Mouse (Mus musculus) heart, postnatal 0 days (tissue): ENCODE results near the gene Fgfr2. TPM values are rescaled to one million over a fixed set of nuclear protein-coding genes. Genes with fewer than 3 reads are reported as not detected.
A peak's percentile ranks its signal among the peaks of the same experiment; 100 is the strongest.

ENCODE experiments used
- ATAC-seq: fragments of 200-750 bp; cut with Nextera tagmentation; 2 replicates; pipeline ENCODE4 v1.8.0; 2017; ENCODE audit warnings: low read depth, moderate number of reproducible peaks, moderate library complexity; ENCODE audit not compliant: insufficient read depth
- DNase-seq: peaks from one replicate; pipeline ENCODE4 v3.0.0-alpha.2; 2016; ENCODE audit warnings: low spot score
- H3K27ac ChIP-seq: fragments of 300-500 bp; sonication (generic); 2 replicates; pipeline ENCODE4 v1.5.1; 2014; ENCODE audit warnings: low read depth, mild to moderate bottlenecking
- H3K27me3 ChIP-seq: fragments of 300-500 bp; sonication (generic); 2 replicates; pipeline ENCODE4 v1.6.1; 2014; ENCODE audit warnings: low read length, mixed read lengths; ENCODE audit not compliant: control insufficient read depth, insufficient read depth
- H3K36me3 ChIP-seq: fragments of 300-500 bp; sonication (generic); replicated peaks from 2 replicates; pipeline ENCODE4 v1.6.1; 2014; ENCODE audit warnings: low read length, mixed read lengths; ENCODE audit not compliant: control insufficient read depth, insufficient read depth
- H3K4me1 ChIP-seq: fragments of 300-500 bp; sonication (generic); 2 replicates; pipeline ENCODE4 v1.6.1; 2014; ENCODE audit warnings: antibody characterized with exemption; ENCODE audit not compliant: control insufficient read depth, insufficient read depth
- H3K4me2 ChIP-seq: fragments of 300-500 bp; sonication (generic); 2 replicates; pipeline ENCODE4 v1.6.1; 2014; ENCODE audit warnings: low read depth, mild to moderate bottlenecking, low read length, moderate library complexity
- H3K4me3 ChIP-seq: fragments of 300-500 bp; sonication (generic); 2 replicates; pipeline ENCODE4 v1.5.1; 2014; ENCODE audit warnings: low read depth, low read length
- H3K9ac ChIP-seq: fragments of 300-500 bp; sonication (generic); replicated peaks from 2 replicates; pipeline ENCODE4 v1.6.1; 2014; ENCODE audit warnings: low read depth, low read length, mixed read lengths
- H3K9me3 ChIP-seq: fragments of 300-500 bp; sonication (generic); replicated peaks from 2 replicates; pipeline ENCODE4 v1.6.1; 2016; ENCODE audit warnings: low read length; ENCODE audit not compliant: control insufficient read depth
- CTCF ChIP-seq: IDR thresholded peaks from 2 replicates; pipeline ENCODE4 v1.5.1; 2016; ENCODE audit warnings: antibody characterized with exemption, control low read depth, low read depth
- EP300 ChIP-seq: IDR thresholded peaks from 2 replicates; pipeline ENCODE4 v1.6.1; 2016; ENCODE audit warnings: antibody characterized with exemption, low read depth
- WGBS: fragments of 180-500 bp; shearing (Covaris S2); extraction: QIAGEN DNeasy Blood & Tissue Kit; methylation state at CpG from one replicate; pipeline ENCODE4 v1.1.7; 2014; 5-methylcytosine and 5-hydroxymethylcytosine counted together
- polyA plus RNA-seq: library from polyadenylated mRNA; unstranded; fragments of >200 nt; fragmentation: Nextera tagmentation; extraction: Ambion mirVana; gene quantifications from 2 replicates; pipeline ENCODE4 v1.2.1, GENCODE M21; 2015
- total RNA-seq: library from RNA; depleted of rRNA; stranded (reverse); fragments of >200 nt; gene quantifications from 2 replicates; pipeline ENCODE4 v1.2.3, GENCODE M21; 2014; ENCODE audit warnings: low replicate concordance

Gene Fgfr2
- total and polyA plus RNA-seq, 2 experiments from 2014 or later: 3.8 to 11.5 TPM

- H3K9me3 ChIP-seq: no peaks in the 10 kb centered on the region
- no peaks in the 10 kb centered on the region for H3K27me3 ChIP-seq
- TF ChIP-seq EP300 (no peak), CTCF (no peak)
- WGBS: 43% methylated on average over 5 of the region's 5 CpGs
- H3K4me2 ChIP-seq: no peak overlapping the region
- H3K27ac ChIP-seq: no peak overlapping the region
- H3K4me3 ChIP-seq: no peak overlapping the region
- ATAC-seq (peak; percentile 51), DNase-seq (no peak)
- no peak overlapping the region for H3K9ac ChIP-seq
- H3K36me3 ChIP-seq: 0 out of 2 replicates have a peak, but pooled peaks cover 9% of the 10 kb centered on the region
- peaks cover 11% of the 10 kb centered on the region for H3K4me1 ChIP-seq
Observed at GRCm38 (mm10) chr7:130173914-130174313, 2949.2 kb downstream of the Fgfr2 start.

- WGBS: 47% methylated on average over 8 of the region's 8 CpGs
- no peak overlapping the region for H3K4me3 ChIP-seq
- no peaks in the 10 kb centered on the region for H3K9me3 ChIP-seq
- 0 out of 2 replicates have a peak, but pooled peaks cover 9% of the 10 kb centered on the region for H3K36me3 ChIP-seq
- DNase-seq: no peak
- no peak for ATAC-seq
- H3K27me3 ChIP-seq: no peaks in the 10 kb centered on the region
- no peak overlapping the region for H3K9ac ChIP-seq
- H3K4me1 ChIP-seq: peaks cover 7% of the 10 kb centered on the region; the same call in 1 of the 2 replicates
- TF ChIP-seq EP300 (no peak), CTCF (no peak)
- no peak overlapping the region for H3K4me2 ChIP-seq
- H3K27ac ChIP-seq: no peak overlapping the region
Observed at GRCm38 (mm10) chr7:130170144-130170543, 2953.0 kb downstream of the Fgfr2 start.

GRCm38 (mm10) chr7:130168296-130168695 lies 2954.9 kb downstream of the Fgfr2 start:
- DNase-seq (no peak), ATAC-seq (no peak)
- Histone ChIP-seq H3K4me3 (no peak overlapping the region), H3K4me2 (no peak overlapping the region), H3K9ac (no peak overlapping the region), H3K9me3 (no peaks in the 10 kb centered on the region), H3K27me3 (no peaks in the 10 kb centered on the region), H3K36me3 (0 out of 2 replicates have a peak, but pooled peaks cover 9% of the 10 kb centered on the region), H3K4me1 (no peaks in the 10 kb centered on the region; the same call in 1 of the 2 replicates), H3K27ac (no peak overlapping the region)
- WGBS: 79% methylated on average over 12 of the region's 12 CpGs
- no peak for TF ChIP-seq CTCF
- no peak for TF ChIP-seq EP300

- H3K9ac ChIP-seq: no peak overlapping the region
- no peak overlapping the region for H3K4me3 ChIP-seq
- no peaks in the 10 kb centered on the region for H3K27me3 ChIP-seq
- 0 out of 2 replicates have a peak, but pooled peaks cover 9% of the 10 kb centered on the region for H3K36me3 ChIP-seq
- no peak for ATAC-seq
- H3K4me2 ChIP-seq: no peak overlapping the region
- DNase-seq: no peak
- no peak overlapping the region for H3K27ac ChIP-seq
- H3K9me3 ChIP-seq: no peaks in the 10 kb centered on the region
- TF ChIP-seq CTCF: no peak
- TF ChIP-seq EP300: no peak
- H3K4me1 ChIP-seq: no peaks in the 10 kb centered on the region; the same call in 1 of the 2 replicates
- 62% methylated on average over 5 of the region's 5 CpGs for WGBS
Observed at GRCm38 (mm10) chr7:130167261-130167660, 2955.9 kb downstream of the Fgfr2 start.

GRCm38 (mm10) chr7:130166190-130166589 lies 2957.0 kb downstream of the Fgfr2 start:
- Histone ChIP-seq H3K9ac (no peak overlapping the region), H3K27me3 (no peaks in the 10 kb centered on the region), H3K27ac (no peak overlapping the region), H3K4me3 (no peak overlapping the region), H3K9me3 (no peaks in the 10 kb centered on the region), H3K36me3 (0 out of 2 replicates have a peak, but pooled peaks cover 5% of the 10 kb centered on the region), H3K4me2 (no peak overlapping the region), H3K4me1 (no peaks in the 10 kb centered on the region; the same call in 1 of the 2 replicates)
- TF ChIP-seq EP300 (no peak), CTCF (no peak)
- DNase-seq (no peak), ATAC-seq (no peak)
- 68% methylated on average over 4 of the region's 4 CpGs for WGBS

- Histone ChIP-seq H3K9ac (no peak overlapping the region), H3K27ac (no peak overlapping the region), H3K9me3 (no peaks in the 10 kb centered on the region), H3K27me3 (no peaks in the 10 kb centered on the region), H3K4me2 (no peak overlapping the region), H3K4me3 (no peak overlapping the region), H3K36me3 (0 out of 2 replicates have a peak, but pooled peaks cover 5% of the 10 kb centered on the region), H3K4me1 (no peaks in the 10 kb centered on the region; the same call in 1 of the 2 replicates)
- no peak for ATAC-seq
- DNase-seq: no peak
- WGBS: 41% methylated on average over 3 of the region's 3 CpGs
- no peak for TF ChIP-seq CTCF
- TF ChIP-seq EP300: no peak
Observed at GRCm38 (mm10) chr7:130165408-130165807, 2957.7 kb downstream of the Fgfr2 start.
